Mouse (Mus musculus) CH12.LX (cell line): ENCODE data around the gene Cd37.

ENCODE experiments used
- E2F4 ChIP-seq: IDR thresholded peaks from 2 replicates; pipeline ENCODE4 v1.6.1; 2011; ENCODE audit warnings: low read depth, low read length, improper control_type of control experiment; ENCODE audit not compliant: insufficient replicate concordance
- POLR2A ChIP-seq: IDR thresholded peaks from 2 replicates; pipeline ENCODE4 v1.6.1; 2011; ENCODE audit warnings: low read depth, mild to moderate bottlenecking, improper control_type of control experiment, low read length
- USF1 ChIP-seq: IDR thresholded peaks from 2 replicates; pipeline ENCODE4 v1.6.1; 2014; ENCODE audit warnings: low read depth, mild to moderate bottlenecking, inconsistent platforms, low read length, improper control_type of control experiment

GRCm38 (mm10) chr7:45277136-45277760 lies 38.3 kb upstream of the Cd37 start, which contains the start of gene Slc6a21:
- TF ChIP-seq USF1 (no peak), POLR2A (no peak), E2F4 (no peak)
